In genomic region chr2:28859303-28859702, GRCm38 (mm10) we compare ENCODE assay signal across 46 mouse cellular contexts. TPM values are rescaled to one million over a fixed set of nuclear protein-coding genes. Genes with fewer than 3 reads are reported as not detected.
"Had no signal": no experiment of that assay in that cellular context is flagged by ENCODE, and none has a peak within 500 bp of the region (broad histone marks: within the 10 kb centered on the region; RNA-seq: fewer than 3 reads in every experiment).

No protein-coding gene starts in this region.

- H3K27me3 ChIP-seq: heart, embryonic 12.5 days; heart, embryonic 13.5 days; heart, embryonic 15.5 days; hindbrain, embryonic 12.5 days; hindbrain, embryonic 13.5 days; hindbrain, embryonic 15.5 days; intestine, embryonic 15.5 days; kidney, embryonic 15.5 days had no signal

- ATAC-seq: hindbrain, embryonic 16.5 days; hindbrain, postnatal 0 days; inflammation-experienced regulatory T-cells, adult 6 months; intestine, embryonic 15.5 days; intestine, embryonic 16.5 days; intestine, postnatal 0 days had no signal

- DNase-seq: heart, postnatal 10 days; heart, postnatal 14 days; heart, postnatal 36 days; heart, postnatal 4 days; kidney, adult 11 months; kidney, adult 18-20 months; kidney, adult 2 months; kidney, adult 8-10 months; kidney, adult 9 months; kidney, postnatal 10 days; kidney, postnatal 14 days; kidney, postnatal 25 days; kidney, postnatal 36 days; layer of hippocampus, adult 9-11 months; layer of hippocampus, postnatal 36 days had no signal

- H3K4me1 ChIP-seq: heart, embryonic 12.5 days; heart, embryonic 13.5 days; heart, embryonic 15.5 days; hindbrain, embryonic 10.5 days; hindbrain, embryonic 12.5 days; hindbrain, embryonic 13.5 days; hindbrain, embryonic 15.5 days; intestine, embryonic 15.5 days; kidney, embryonic 15.5 days had no signal

- H3K27ac ChIP-seq: heart, embryonic 13.5 days; heart, embryonic 15.5 days; hindbrain, embryonic 10.5 days; hindbrain, embryonic 12.5 days; hindbrain, embryonic 13.5 days; hindbrain, embryonic 14.5 days; hindbrain, embryonic 15.5 days; hindbrain, postnatal 0 days; intestine, embryonic 15.5 days; kidney, embryonic 15.5 days; kidney, postnatal 0 days; layer of hippocampus, adult 2 months; left cerebral cortex, adult 2 months had no signal

- H3K9ac ChIP-seq: heart, embryonic 12.5 days; heart, embryonic 13.5 days; heart, embryonic 15.5 days; hindbrain, embryonic 12.5 days; hindbrain, embryonic 13.5 days; hindbrain, embryonic 14.5 days; hindbrain, embryonic 15.5 days; intestine, embryonic 15.5 days; kidney, embryonic 15.5 days had no signal

- H3K4me3 ChIP-seq: heart, embryonic 12.5 days; heart, embryonic 13.5 days; heart, embryonic 15.5 days; hindbrain, embryonic 10.5 days; hindbrain, embryonic 12.5 days; hindbrain, embryonic 13.5 days; hindbrain, embryonic 15.5 days; intestine, embryonic 15.5 days; kidney, embryonic 15.5 days; layer of hippocampus, adult 2 months; left cerebral cortex, adult 2 months had no signal

- H3K9me3 ChIP-seq: heart, embryonic 12.5 days; heart, embryonic 13.5 days; heart, embryonic 15.5 days; hindbrain, embryonic 10.5 days; hindbrain, embryonic 12.5 days; hindbrain, embryonic 13.5 days; hindbrain, embryonic 15.5 days; intestine, embryonic 15.5 days; kidney, embryonic 15.5 days had no signal

RNA-seq across cellular contexts. Expression of gene Barhl1, which starts 57.2 kb away (rescaled TPM):
- total RNA-seq: heart, postnatal 10 days; heart, postnatal 14 days; heart, postnatal 25 days; heart, postnatal 36 days; heart, postnatal 4 days; hematopoietic stem cell, adult 5-6 weeks; layer of hippocampus, adult 18-20 months; layer of hippocampus, adult 2 months; layer of hippocampus, adult 8-10 months; layer of hippocampus, postnatal 25 days; layer of hippocampus, postnatal 36 days; left cerebral cortex, adult 18-20 months; left cerebral cortex, adult 2 months had no signal
- polyA plus RNA-seq: heart, embryonic 11.5 days; heart, embryonic 12.5 days; heart, embryonic 13.5 days; heart, embryonic 14.5 days; heart, embryonic 15.5 days; heart, embryonic 16.5 days; heart, postnatal 0 days; inflammation-experienced regulatory T-cells, adult 6 months; intestine, embryonic 14.5 days; intestine, embryonic 16.5 days; intestine, postnatal 0 days; kidney, embryonic 14.5 days; kidney, embryonic 15.5 days; kidney, embryonic 16.5 days; kidney, postnatal 0 days had no signal
